Mouse (Mus musculus) layer of hippocampus, adult 2 months (tissue): Measurements from ENCODE around the gene Dolk. TPM values are rescaled to one million over a fixed set of nuclear protein-coding genes. Genes with fewer than 3 reads are reported as not detected.
A peak's percentile ranks its signal among the peaks of the same experiment; 100 is the strongest.

Experiments used
- DNase-seq, 2 experiments: peaks; one replicate each; pipeline ENCODE4 v3.0.0; 2022; ENCODE audit warnings: low spot score in 2 of 2
- H3K27ac ChIP-seq: fragments of 200-600 bp; 2 replicates; pipeline ENCODE4 v1.8.1; 2022
- H3K4me3 ChIP-seq: fragments of 200-600 bp; 2 replicates; pipeline ENCODE4 v1.8.1; 2022; ENCODE audit warnings: mild to moderate bottlenecking
- CTCF ChIP-seq: fragments of 200-600 bp; conservative IDR thresholded peaks from 2 replicates; pipeline ENCODE4 v1.8.1; 2022; ENCODE audit warnings: antibody characterized with exemption, mild to moderate bottlenecking, moderate library complexity
- total RNA-seq, 2 experiments: library from RNA; stranded (reverse); gene quantifications; 2 replicates each; pipeline ENCODE4 v1.2.3; 2021

Gene Dolk
- total RNA-seq, 2 experiments from 2014 or later = 22.1 to 22.2 TPM

GRCm38 (mm10) chr2:30253809-30254208 is 32.3 kb downstream of the Dolk start:
- no peak overlapping the region for H3K27ac ChIP-seq
- no peak overlapping the region for H3K4me3 ChIP-seq
- no peak for TF ChIP-seq CTCF
- DNase-seq = no peak

- peak overlapping the region; percentile 73 for H3K27ac ChIP-seq
- no peak for TF ChIP-seq CTCF
- DNase-seq = no peak
- no peak overlapping the region for H3K4me3 ChIP-seq
These were observed 33.6 kb downstream of the Dolk start for GRCm38 (mm10) chr2:30252521-30252920.

DNA sequence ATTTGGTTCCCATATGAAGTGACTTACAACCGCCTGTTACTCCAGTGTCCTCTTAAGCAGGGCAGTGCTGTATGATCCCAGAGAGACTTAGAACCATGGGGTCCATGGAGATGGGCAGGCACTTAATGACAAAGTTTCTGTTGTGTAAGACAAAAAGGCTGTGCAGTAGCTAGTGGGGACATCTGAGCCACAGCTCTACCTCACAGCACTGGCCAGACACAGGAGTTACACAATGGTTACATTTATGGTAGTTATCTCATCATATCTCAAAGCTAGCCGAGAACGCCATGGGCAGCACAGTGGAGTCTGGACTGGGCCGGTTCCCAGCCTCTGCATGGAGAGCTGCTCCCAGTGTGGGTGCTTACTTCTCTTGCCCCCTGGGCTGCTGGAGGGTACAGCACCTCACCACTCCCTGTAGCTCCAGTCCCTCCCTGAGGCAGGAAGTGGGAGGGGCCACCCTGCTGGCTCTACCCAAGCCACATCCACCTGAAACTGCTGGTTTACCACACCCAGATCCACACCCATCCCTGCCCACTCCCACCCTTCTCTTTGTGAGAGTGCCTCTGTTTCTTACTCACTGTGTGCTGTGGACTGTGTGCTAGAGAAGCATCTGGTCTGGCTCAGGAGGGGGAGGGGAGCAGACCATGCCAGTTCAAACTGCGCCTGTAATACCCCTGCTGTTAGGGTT is 34.6 kb downstream of the Dolk start:
- peak overlapping the region; percentile 73 for H3K27ac ChIP-seq
- TF ChIP-seq CTCF = no peak
- H3K4me3 ChIP-seq = no peak overlapping the region
- DNase-seq = no peak

GRCm38 (mm10) chr2:30250166-30251128 is 35.7 kb downstream of the Dolk start:
- Histone ChIP-seq H3K27ac (peak overlapping the region; percentile 55; the same call in 1 of the 2 replicates), H3K4me3 (no peak overlapping the region)
- no peak for DNase-seq
- TF ChIP-seq CTCF = no peak

GRCm38 (mm10) chr2:30249182-30249581 is 37.0 kb downstream of the Dolk start:
- H3K27ac ChIP-seq = peak overlapping the region; percentile 36
- no peak overlapping the region for H3K4me3 ChIP-seq
- no peak for DNase-seq
- TF ChIP-seq CTCF = no peak

GRCm38 (mm10) chr2:30247681-30248080 is 38.5 kb downstream of the Dolk start:
- H3K4me3 ChIP-seq = no peak overlapping the region
- TF ChIP-seq CTCF = no peak
- H3K27ac ChIP-seq = peak overlapping the region; percentile 43; the same call in 1 of the 2 replicates
- DNase-seq = no peak

GRCm38 (mm10) chr2:30247036-30247435 is 39.1 kb downstream of the Dolk start:
- Histone ChIP-seq H3K27ac (peak overlapping the region; percentile 48; the same call in 1 of the 2 replicates), H3K4me3 (no peak overlapping the region)
- no peak for TF ChIP-seq CTCF
- DNase-seq = no peak

- Histone ChIP-seq H3K27ac (no peak overlapping the region), H3K4me3 (no peak overlapping the region)
- no peak for DNase-seq
- no peak for TF ChIP-seq CTCF
These were observed 41.4 kb downstream of the Dolk start for GRCm38 (mm10) chr2:30244595-30245178.

DNA sequence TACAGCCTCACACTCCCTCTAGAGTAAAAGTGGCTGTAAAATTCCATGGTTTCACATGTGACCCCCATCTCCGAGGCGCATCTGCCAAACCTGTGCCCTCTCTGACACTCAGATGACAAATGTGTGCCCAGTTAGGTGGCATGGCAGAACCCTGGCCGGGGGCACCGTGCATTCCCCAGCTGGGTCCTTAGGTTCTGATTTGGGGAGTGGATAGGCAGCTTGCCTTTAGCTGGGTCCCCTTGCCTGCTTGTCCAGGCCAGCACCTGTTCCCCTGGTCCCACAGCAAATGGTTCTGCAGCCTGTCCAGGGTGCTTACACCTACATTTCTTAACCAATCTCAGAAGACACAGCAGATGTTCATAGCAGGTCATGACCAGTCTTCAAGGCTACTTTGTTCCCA is 42.7 kb downstream of the Dolk start:
- DNase-seq = no peak
- 0 out of 2 replicates have a peak overlapping the region, but pooled peaks have one; percentile 64 for H3K27ac ChIP-seq
- TF ChIP-seq CTCF = no peak
- no peak overlapping the region for H3K4me3 ChIP-seq

- H3K27ac ChIP-seq = peak overlapping the region; percentile 64
- TF ChIP-seq CTCF = no peak
These were observed 43.6 kb downstream of the Dolk start for GRCm38 (mm10) chr2:30242509-30242908.

GRCm38 (mm10) chr2:30240267-30240666 is 45.9 kb downstream of the Dolk start, which contains the start of gene Gm28035:
Gm28035 (plus strand) TSS chr2:30240567.
- peak within 1 kb of the TSS; percentile 94; the same call in 1 of the 2 replicates for H3K4me3 ChIP-seq
- peak within 1 kb of the TSS; percentile 96 for H3K27ac ChIP-seq
- DNase-seq = no peak
- no peak for TF ChIP-seq CTCF

More at GRCm38 (mm10) chr2:30242509-30242908, 43.6 kb downstream of the Dolk start:
- H3K4me3 ChIP-seq = no peak overlapping the region
- DNase-seq = no peak

DNA sequence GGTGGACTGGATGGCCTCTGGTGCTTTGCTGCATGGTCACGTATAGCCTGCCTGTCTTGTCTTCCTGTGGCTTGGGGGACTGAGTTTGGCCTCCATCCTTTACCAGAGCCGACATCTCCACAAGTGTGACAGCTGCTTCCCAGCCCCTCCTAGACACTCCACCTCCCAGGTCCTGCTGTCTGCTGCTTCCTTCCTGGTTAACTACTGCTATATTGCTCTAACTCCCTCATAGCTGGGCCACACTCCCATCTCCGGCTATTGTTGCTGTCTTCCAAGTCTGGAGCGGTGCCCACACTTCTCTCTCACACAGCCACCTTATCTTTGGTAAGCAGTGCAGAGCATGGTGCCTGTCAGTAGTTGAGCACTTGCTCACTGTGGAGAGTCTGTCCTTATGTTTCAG is 46.4 kb downstream of the Dolk start:
- DNase-seq = no peak
- TF ChIP-seq CTCF = no peak
- H3K27ac ChIP-seq = peak overlapping the region; percentile 96
- no peak overlapping the region; the same call in 1 of the 2 replicates for H3K4me3 ChIP-seq
